Mouse (Mus musculus): ENCODE data around the gene Exoc3l.

- no peak for TF ChIP-seq EP300 (IDR thresholded peaks at IDR 0.05; ENCODE audit: insufficient read depth, low read depth, low read length)
- TF ChIP-seq CTCF (IDR thresholded peaks at IDR 0.05) = no peak
Measured at GRCm38 (mm10) chr8:105288231-105288630, 7.7 kb downstream of the Exoc3l start.
